Mouse (Mus musculus) C2C12 (cell line): ENCODE data around the gene Prdm11. TPM values are rescaled to one million over a fixed set of nuclear protein-coding genes. Genes with fewer than 3 reads are reported as not detected.

ENCODE experiments used
- H3K27me3 ChIP-seq: one replicate; pipeline ENCODE4 v1.6.1; 2011; ENCODE audit not compliant: control insufficient read depth, insufficient read depth, insufficient read length
- H3K36me3 ChIP-seq: one replicate; pipeline ENCODE4 v1.6.1; 2011; ENCODE audit not compliant: control insufficient read depth, insufficient read depth
- H3K4me3 ChIP-seq: one replicate; pipeline ENCODE4 v1.5.1; 2011; ENCODE audit warnings: mild to moderate bottlenecking, control low read depth; ENCODE audit not compliant: poor library complexity, insufficient read depth, severe bottlenecking
- H3K79me2 ChIP-seq: one replicate; pipeline ENCODE4 v1.6.1; 2011; ENCODE audit not compliant: control insufficient read depth, insufficient read depth
- H3K79me3 ChIP-seq: one replicate; pipeline ENCODE4 v1.6.1; 2011; ENCODE audit warnings: low read depth, control low read depth
- H3ac ChIP-seq: one replicate; pipeline ENCODE3; 2011; ENCODE audit warnings: low read depth; ENCODE audit not compliant: control insufficient read depth, insufficient read length
- CEBPB ChIP-seq: IDR thresholded peaks from one replicate; pipeline ENCODE4 v1.6.1; 2011; ENCODE audit warnings: low read depth, mild to moderate bottlenecking, control low read depth, moderate library complexity
- CTCF ChIP-seq: IDR thresholded peaks from one replicate; pipeline ENCODE4 v1.5.1; 2011; ENCODE audit not compliant: control insufficient read depth, insufficient read depth, insufficient read length
- FOSL1 ChIP-seq: IDR thresholded peaks from one replicate; pipeline ENCODE4 v1.8.0; 2011; ENCODE audit warnings: mild to moderate bottlenecking, low read length; ENCODE audit not compliant: poor library complexity, insufficient read depth, severe bottlenecking
- MAX ChIP-seq: IDR thresholded peaks from one replicate; pipeline ENCODE4 v1.6.1; 2011; ENCODE audit warnings: mild to moderate bottlenecking, control low read depth
- MYOD1 ChIP-seq: IDR thresholded peaks from one replicate; pipeline ENCODE4 v1.6.1; 2011; ENCODE audit warnings: low read depth; ENCODE audit not compliant: control insufficient read depth, insufficient read length
- MYOG ChIP-seq: IDR thresholded peaks from one replicate; pipeline ENCODE4 v1.6.1; 2011; ENCODE audit not compliant: control insufficient read depth, insufficient read length; ENCODE audit errors: extremely low read depth
- USF1 ChIP-seq: IDR thresholded peaks from one replicate; pipeline ENCODE4 v1.6.1; 2011; ENCODE audit warnings: low read depth, mild to moderate bottlenecking, control low read depth, moderate library complexity
- polyA plus RNA-seq: library from polyadenylated mRNA; unstranded; fragments of >200 nt; fragmentation: generic; extraction: Trizol; gene quantifications from one replicate; pipeline ENCODE4 v1.2.1, GENCODE M21; 2012; ENCODE audit warnings: missing spikeins

Gene Prdm11
- polyA plus RNA-seq, 1 experiment = 2.7 TPM

DNA sequence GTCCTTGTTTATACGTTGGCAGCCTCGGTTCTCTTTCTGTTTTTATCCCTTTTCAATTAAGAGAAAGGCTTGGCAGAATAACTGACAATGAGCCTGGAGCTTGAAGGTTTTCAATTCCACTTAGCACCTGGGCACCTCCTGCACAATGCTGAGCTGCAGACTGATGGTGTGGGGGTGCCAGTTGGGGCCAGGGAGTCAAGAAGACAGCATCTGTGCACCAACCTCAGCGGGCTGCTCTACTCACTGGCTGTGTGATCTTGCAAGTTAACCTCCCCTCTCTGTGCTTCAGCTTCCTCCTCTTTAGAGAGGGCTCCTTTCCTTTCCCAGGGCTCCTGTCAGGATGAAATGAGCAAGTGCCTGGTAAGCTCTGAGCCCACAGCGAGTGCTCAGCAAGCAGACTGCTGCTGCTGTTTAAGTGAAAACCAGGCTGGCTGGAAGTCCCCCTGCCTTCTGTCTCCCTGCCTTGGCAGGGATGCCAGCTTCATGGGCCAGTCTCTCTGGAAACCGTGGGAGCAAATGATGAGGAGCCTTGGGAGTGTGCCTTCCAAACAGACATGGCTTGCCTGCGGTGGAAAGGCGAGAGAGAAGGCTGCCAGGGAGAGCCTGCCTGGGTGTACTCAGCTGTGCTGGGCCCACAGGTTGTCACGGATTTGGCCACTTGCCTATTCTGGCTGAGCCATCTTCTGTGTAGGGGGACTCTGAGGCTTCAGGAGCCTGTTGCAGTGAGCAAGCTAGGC lies 39.5 kb upstream of the Prdm11 start:
- peaks cover 50% of the 10 kb centered on the region for H3K27me3 ChIP-seq
- H3ac ChIP-seq = no peak overlapping the region
- H3K4me3 ChIP-seq = no peak overlapping the region
- H3K36me3 ChIP-seq = no peaks in the 10 kb centered on the region
- no peaks in the 10 kb centered on the region for H3K79me3 ChIP-seq
- no peaks in the 10 kb centered on the region for H3K79me2 ChIP-seq
- no peak for TF ChIP-seq MYOD1
- TF ChIP-seq USF1 = no peak
- TF ChIP-seq CTCF = no peak
- no peak for TF ChIP-seq CEBPB
- TF ChIP-seq FOSL1 = no peak
- TF ChIP-seq MAX = no peak
- TF ChIP-seq MYOG = no peak

DNA sequence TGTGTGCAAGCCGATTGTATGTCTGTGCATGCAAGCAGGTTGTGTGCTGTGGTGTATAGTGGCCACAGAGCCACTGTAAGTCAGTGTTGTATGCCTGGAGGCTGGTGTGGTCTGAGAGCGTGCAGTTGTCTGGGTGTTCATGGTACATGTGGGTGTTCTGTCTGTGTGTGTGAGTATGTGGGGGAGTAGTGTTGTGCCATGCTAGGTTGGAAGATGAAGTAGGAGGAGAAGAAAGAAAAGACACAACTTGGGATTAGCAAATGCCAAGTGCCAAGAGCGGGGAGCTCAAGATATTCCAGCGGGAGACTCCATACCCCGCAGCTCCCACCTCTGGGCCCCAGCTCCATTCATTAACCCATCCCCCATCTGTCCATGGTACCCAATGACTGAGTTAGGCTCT lies 38.5 kb upstream of the Prdm11 start:
- no peak for TF ChIP-seq CTCF
- TF ChIP-seq MYOG = no peak
- no peak for TF ChIP-seq USF1
- TF ChIP-seq MYOD1 = no peak
- TF ChIP-seq FOSL1 = no peak
- TF ChIP-seq MAX = no peak
- TF ChIP-seq CEBPB = no peak
- no peaks in the 10 kb centered on the region for H3K79me2 ChIP-seq
- H3ac ChIP-seq = no peak overlapping the region
- no peaks in the 10 kb centered on the region for H3K36me3 ChIP-seq
- H3K27me3 ChIP-seq = peaks cover 42% of the 10 kb centered on the region
- H3K4me3 ChIP-seq = no peak overlapping the region
- H3K79me3 ChIP-seq = no peaks in the 10 kb centered on the region

DNA sequence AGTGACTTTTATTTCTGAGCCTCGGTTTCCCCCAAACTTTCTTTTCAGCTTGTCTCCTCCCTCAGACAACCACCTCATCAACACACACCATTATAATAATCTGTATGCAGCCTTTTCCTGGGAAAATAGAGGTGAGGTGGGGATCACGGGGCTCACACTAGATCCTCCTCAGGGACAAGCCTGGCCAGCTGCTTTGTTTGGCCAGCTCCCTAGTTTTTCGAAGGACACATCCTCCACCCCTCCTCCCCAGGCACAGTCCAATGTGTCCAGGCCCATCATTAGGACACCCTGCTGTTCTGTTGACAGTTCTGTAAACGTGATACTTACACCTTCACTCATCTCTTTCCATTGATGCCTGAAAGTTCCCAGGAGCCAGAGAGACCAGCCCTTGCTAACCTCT lies 37.4 kb upstream of the Prdm11 start:
- H3ac ChIP-seq = no peak overlapping the region
- no peak overlapping the region for H3K4me3 ChIP-seq
- no peaks in the 10 kb centered on the region for H3K79me3 ChIP-seq
- H3K27me3 ChIP-seq = peaks cover 38% of the 10 kb centered on the region
- H3K79me2 ChIP-seq = no peaks in the 10 kb centered on the region
- no peaks in the 10 kb centered on the region for H3K36me3 ChIP-seq
- TF ChIP-seq USF1 = no peak
- no peak for TF ChIP-seq MYOG
- TF ChIP-seq CTCF = no peak
- no peak for TF ChIP-seq CEBPB
- no peak for TF ChIP-seq FOSL1
- no peak for TF ChIP-seq MAX
- TF ChIP-seq MYOD1 = no peak

DNA sequence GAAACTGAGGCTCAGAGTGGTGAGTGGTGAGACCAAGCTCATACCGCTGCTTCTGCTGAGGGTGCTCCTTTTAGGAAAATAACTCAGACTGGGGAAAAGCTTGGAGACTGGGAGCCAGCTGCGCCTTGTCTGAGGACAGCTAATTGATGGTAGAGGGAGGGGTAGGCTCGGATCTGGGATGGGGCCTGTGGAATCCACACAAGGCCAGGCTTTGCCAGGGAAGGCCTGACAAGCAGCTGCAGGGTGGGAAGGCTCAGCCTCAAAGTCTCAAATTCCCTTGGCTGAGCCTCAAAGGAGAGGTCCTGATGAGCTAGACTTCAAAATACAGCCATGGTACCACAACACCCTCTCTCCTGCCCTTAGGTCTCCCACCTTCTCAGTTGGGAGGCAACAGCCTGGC lies 36.9 kb upstream of the Prdm11 start:
- Histone ChIP-seq H3K27me3 (peaks cover 38% of the 10 kb centered on the region), H3ac (no peak overlapping the region), H3K79me3 (no peaks in the 10 kb centered on the region), H3K36me3 (no peaks in the 10 kb centered on the region), H3K79me2 (no peaks in the 10 kb centered on the region), H3K4me3 (no peak overlapping the region)
- TF ChIP-seq MYOD1 (no peak), CTCF (no peak), MAX (no peak), FOSL1 (no peak), MYOG (no peak), USF1 (no peak)

DNA sequence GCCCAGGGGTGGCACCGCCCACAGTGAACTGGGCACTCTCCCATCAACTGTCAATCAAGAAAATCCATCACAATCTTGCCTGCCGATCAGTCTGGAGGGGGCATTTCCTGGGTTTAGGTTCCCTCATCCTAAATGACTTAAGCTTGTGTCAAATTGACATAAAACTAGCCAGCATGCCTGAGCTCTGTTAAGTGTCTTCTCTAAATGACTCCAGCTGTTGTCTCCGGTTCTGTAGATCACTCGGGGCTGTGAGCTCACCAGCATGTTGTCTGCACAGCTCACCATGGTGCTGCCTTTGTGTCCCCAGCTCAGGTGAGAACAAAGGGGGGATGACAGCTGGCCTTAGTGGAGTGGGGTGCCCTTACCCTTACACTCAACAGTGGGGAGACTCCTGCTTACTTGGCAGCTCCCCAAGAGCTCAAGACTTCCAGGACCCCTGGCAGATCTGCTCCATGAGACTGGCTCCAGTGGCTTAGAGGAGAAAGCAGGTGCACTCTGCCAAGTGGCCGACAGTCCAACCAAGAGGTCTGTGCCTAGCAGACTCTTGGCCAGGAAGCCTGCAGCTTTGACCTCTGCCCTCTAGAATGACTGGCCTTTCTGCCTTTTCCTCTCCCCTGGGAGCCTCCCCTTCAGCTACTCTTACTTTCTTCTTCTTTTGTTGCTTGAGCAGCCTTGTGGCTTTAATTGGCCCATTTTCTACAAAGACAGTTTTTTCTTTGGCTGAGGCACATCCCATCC lies 35.1 kb upstream of the Prdm11 start:
- H3K79me2 ChIP-seq = no peaks in the 10 kb centered on the region
- H3ac ChIP-seq = no peak overlapping the region
- no peak overlapping the region for H3K4me3 ChIP-seq
- peaks cover 45% of the 10 kb centered on the region for H3K27me3 ChIP-seq
- no peaks in the 10 kb centered on the region for H3K36me3 ChIP-seq
- H3K79me3 ChIP-seq = no peaks in the 10 kb centered on the region
- no peak for TF ChIP-seq FOSL1

DNA sequence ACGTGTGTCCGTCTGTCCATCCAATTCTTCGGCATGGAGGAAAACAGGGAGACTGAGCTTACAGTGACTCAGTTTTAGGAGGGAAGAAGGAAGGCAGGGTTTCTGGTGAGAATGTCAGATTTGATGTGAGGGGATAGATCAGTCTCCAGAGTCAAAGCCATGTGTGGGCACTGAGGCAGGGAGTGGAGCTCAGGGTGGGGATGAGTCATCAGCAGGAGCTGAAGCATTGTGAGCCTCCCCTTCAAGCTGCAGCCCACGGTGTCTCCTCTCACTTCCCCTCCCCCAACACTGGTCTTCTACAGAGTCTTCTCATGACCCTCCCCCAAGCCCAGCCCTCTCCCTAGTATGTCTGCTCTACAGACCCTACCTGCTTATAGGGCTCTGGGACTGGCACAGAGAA lies 33.4 kb upstream of the Prdm11 start:
- H3K27me3 ChIP-seq = peaks cover 31% of the 10 kb centered on the region
- H3K79me3 ChIP-seq = no peaks in the 10 kb centered on the region
- TF ChIP-seq CTCF = no peak
- TF ChIP-seq MAX = no peak
- TF ChIP-seq FOSL1 = no peak
- TF ChIP-seq MYOD1 = no peak
- TF ChIP-seq CEBPB = no peak
- TF ChIP-seq MYOG = no peak
- TF ChIP-seq USF1 = no peak
- no peaks in the 10 kb centered on the region for H3K36me3 ChIP-seq
- no peaks in the 10 kb centered on the region for H3K79me2 ChIP-seq
- no peak overlapping the region for H3K4me3 ChIP-seq
- no peak overlapping the region for H3ac ChIP-seq

DNA sequence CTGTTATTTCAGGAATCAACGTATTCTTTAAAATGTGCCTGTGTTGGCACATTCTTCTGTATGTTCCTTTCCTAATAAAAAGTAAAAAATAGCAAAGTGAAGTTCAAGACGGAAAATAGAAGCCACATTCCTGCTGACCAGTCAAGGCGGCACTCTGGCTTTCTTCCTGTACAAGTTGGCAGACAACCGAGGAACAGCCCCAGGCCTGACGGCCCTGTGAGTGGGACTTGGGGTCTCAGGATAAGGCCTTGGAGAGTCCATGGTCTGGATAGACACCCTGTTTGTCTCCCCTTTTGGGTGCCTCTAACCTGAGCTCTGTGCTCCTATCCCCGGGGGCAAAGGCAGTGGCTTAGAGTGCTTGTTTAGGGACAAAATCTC lies 30.6 kb upstream of the Prdm11 start:
- H3K27me3 ChIP-seq = peaks cover 14% of the 10 kb centered on the region
- no peak overlapping the region for H3K4me3 ChIP-seq
- H3K36me3 ChIP-seq = no peaks in the 10 kb centered on the region
- no peak overlapping the region for H3ac ChIP-seq
- H3K79me2 ChIP-seq = no peaks in the 10 kb centered on the region
- no peak for TF ChIP-seq CTCF
- TF ChIP-seq MYOD1 = no peak
- TF ChIP-seq MAX = no peak
- no peak for TF ChIP-seq FOSL1
- TF ChIP-seq MYOG = no peak
- TF ChIP-seq CEBPB = no peak
- TF ChIP-seq USF1 = no peak
- H3K79me3 ChIP-seq = no peaks in the 10 kb centered on the region
